Mouse (Mus musculus) lung, postnatal 14 days (tissue): ENCODE measurements at regions not wholly inside any gene's neighbourhood (a gene's known extent, or its start where the extent isn't known, plus 50 kb on each side); places are given as distances from the start of the nearest gene placed in this dataset.

ENCODE experiments used
- DNase-seq: peaks from one replicate; pipeline ENCODE4 v3.0.0; 2021

DNA sequence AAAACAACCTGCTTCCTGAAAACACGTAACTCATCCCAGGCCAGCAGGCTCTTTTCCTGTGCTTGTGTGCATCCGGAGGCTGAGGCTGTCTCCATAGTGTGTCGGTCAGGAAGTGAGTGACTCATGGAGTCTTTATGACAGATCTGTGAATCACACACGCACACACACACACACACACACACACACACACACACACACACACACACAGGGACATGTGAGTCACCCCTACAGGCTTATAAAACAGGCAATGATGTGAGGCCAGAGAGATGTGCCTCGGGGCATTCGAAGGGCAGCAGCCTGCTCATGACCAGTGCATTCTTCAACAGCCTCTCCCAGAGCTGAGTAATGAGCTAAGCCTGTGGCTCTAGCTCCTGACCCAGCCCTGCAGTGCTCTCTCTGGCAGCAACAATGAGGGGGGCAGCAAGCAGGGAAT lies 97.5 kb upstream of the Dlx2 start:
- peak; percentile 27 for DNase-seq

DNA sequence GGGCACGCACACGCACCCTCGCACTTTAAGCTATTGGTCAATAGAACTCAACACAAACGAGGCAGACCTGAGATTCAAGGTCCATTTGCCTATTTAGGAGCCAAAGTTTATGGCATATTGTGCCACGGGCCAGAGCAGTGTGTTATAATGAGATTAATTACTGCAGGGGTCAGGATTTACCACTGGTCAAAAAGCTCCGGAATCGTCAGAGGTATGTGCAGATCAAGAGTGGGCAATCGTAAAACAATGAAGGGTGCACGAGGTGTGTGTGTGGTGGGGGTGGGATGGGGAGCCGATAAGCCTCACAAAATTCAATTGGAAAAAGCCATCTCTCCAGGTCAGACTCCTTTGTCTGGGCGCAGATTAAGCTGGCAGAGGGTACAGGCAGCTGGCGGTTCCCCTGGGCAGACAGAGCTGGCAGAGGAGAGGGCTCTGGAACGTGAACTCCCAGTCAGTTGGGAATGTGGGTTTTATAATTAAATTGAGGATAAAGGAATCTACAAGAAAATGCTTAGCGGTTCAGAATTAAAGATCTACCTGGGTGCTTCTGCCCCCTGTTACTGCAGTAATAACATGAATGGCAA lies 97.4 kb upstream of the Itga6 start:
- no peak for DNase-seq

DNA sequence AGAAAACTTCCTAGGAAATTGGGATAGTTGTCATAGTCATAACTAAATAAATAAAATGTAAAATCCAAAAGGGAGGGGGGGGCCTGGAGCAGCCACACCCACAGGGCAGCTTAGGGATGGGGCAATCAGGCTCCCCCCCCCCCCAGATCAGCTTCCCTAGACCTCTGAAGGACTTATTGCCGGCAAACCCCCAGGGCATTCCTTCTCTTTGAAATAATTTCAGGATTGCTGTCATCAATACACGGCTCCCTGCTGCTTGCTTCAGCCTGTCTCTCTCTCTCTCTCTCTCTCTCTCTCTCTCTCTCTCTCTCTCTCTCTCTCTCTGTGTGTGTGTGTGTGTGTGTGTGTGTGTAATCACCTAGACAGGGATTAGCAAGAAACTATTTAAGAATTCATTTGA lies 93.8 kb upstream of the Itga6 start:
- no peak for DNase-seq

DNA sequence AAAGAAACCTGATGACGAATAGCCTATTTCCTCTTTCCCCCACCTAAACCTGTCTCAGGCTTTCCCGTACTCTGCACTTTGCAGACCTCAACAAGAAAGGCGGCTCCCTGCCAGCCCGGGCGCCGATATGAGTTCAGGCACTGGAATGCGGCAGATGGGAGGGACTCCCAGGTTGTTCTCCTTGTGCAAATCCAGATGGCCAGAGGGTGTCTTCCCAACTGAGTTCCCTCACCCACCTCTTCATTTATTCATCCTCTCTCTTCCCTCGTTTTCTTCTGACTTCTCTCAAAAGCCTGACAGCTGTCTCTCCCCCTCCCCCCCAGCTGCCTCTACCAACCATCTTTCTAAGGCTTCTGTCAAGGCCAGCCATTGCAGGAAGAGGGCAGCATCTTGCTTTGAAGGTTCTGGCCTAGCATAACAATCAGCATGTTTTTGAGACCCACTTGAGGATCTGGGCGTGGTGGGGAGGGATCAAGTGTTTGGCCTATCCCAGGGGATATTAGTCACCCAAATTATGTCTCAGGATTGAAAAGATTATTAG lies 93.1 kb upstream of the Itga6 start:
- DNase-seq, result peak; percentile 26

DNA sequence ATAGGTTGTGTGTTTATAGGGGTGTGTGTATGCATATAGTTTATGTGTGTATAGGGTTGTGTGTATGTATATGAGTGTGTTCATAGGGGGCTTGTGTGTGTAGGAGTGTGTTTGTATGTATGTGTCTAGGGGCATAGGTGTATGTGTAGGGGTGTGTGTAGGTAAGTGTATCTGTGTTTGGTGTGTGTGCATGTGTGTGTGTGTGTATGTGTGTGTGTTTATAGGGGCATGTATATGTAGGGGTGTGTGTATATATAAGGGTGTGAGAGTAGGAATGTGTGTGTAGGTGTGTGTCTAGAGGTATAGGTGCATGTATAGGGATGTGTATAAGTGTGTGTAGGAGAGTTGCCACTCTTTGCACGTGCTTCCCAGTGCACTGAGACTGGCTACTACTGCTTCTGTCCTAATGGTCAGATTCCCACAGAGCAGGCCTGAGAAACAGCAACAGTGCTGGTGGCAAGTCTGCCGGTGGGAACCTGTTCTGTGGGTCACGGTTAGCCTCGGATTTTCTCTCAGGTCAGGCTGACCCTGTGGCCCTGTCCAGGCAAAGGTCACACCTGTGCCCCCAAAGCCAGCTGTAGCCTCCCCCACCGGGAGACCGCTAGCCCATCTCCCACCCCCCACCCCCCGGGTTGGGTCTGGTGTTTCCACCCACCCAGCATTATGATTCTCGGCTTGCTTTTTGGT lies 90.5 kb upstream of the Itga6 start:
- DNase-seq, result no peak

DNA sequence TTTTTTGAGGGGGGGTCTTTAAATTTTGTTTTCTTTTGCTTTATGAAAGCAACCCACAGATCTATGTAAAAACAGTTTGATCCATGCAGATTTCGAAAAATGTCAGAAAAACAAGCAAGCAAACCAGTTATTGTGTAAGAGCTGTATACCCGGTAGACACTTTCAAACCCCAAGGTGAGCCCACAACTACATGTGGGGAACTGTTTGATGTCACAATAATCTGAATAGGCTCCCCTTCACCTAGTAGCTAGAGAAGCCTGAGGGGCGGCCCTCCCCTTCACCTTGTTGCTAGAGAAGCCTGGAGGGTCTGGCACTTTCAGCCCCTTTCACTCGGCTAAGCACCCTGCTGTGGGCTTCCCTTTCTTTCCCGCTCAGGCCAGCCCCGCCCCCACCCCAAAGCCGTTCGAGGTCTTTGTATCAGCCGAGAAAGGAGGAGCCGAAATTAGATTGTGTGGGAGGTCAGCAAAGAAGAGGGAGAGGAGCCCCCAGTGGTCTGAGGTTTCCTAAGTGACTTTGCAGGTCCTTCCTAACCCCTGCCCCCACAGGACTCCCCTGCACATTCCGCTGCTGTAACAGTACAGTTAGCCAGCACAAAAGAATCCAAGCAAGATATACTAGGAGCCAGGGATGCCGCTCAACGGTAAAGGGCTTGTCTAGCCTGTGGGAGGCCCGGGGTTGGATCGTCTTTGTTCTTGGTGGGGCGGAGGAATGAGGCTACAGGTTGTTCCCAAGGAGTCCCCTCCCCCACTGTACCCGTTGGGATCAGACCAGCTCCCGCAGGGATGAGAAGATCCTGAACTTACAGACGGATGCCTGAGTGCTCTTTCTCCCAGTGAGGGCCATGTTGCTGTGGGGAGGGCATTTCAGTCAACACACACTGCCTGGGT lies 89.7 kb upstream of the Itga6 start:
- DNase-seq, result no peak

DNA sequence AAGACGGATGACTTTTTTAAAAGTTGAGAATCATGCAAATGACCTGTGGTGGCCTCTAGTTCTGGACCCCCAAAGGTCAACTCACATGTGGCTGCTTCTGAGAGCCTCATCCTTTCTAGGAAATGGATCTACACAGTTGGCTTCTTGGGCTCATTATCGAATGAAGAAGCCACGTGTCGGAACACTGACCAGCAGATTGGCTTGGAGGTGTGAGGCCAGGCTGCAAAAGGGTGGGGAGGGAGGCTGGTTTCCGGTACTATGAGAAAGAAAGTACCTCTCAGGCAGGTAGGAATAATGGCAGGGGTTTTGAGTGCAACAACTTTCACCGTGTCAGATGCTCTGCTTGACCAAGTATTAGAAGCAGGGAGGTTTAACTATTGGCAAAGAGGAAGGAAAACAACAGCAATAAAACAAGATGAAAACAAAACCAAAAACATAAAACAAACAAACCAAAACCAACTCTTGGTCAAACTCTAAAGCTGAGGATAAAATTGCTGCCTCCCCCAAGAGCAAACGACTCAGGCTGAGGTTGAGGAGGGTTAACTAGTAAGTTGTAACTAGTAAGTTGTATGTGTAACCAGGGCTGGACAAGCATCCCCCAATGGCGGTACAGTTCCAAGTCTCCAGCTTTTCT lies 88.7 kb upstream of the Itga6 start:
- no peak for DNase-seq

DNA sequence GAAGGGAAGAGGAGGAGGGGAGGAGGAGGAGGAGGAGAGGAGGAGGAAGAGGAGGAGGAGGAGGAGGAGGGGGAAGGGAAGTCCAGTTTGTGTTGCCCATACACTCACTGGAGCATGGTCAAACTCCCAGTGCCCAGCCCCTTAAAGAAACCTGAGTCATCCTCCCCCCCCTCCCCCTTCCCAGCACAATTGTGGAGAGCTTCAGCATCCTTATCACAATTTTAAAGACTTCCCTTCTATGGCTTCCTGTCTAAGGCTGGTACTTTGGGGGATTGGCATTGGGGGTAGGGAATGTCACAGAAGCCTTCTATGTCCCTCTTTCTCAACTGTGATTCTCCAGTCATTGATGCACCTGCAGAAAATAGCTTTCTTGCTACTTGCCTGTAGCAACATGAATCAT lies 84.0 kb upstream of the Itga6 start:
- no peak for DNase-seq

DNA sequence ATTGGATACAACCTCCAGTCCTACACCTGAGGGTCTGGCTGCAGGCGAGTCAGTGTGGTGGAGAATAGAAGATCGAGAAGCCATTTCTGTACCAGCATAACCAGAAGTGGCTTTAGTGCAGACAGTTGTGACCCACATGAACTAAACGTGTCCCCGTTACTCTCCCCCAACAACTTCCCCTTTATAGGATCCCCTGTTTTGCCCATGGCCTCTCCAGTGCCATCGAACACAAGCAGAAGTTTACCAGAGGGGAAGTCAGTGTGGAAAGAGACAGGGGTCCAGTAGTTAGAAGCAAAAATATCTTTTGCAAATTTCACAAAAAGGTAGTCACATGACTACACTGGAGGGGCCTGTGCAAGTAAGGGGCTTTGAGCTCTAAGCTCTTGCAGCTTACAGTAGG lies 83.4 kb upstream of the Itga6 start:
- DNase-seq, result no peak

DNA sequence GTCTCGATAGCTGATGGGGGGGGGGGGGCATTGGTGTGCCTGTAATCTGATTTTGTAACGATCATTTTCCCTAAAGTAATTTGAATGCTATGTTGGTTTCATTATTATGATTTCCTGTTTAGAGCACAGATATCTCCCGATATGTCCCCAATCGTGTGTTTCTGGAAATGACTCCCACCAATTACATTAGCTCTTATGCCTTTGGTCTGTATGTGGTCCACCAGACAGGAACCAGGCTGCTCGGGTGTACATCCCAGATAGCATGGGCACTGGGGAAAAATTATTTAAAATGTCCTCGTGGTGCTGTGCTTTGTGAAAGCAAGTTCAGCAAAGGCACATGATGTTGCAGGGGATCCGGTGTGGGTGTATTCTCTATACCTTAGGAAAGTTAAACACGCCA lies 82.0 kb upstream of the Itga6 start:
- no peak for DNase-seq

DNA sequence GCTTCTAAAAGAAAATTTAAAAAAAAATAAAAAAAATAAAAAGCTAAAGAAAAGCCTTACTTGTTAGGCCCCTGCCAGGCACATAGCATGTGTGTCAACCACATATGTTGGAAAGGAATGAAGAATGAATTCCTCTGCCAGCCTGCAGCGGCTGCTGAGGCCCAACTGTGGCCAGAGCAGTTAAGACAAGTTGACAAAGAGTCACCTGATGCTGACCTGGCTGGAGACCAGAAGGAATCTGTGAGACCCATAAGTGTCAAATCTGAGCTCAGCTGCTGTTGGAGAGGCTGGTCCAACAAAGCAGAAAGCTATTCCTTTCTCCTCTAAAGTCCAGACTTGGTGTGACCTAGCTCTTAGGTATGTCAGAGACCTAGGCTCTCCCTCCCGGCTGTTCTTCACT lies 78.5 kb upstream of the Itga6 start:
- DNase-seq, result no peak

DNA sequence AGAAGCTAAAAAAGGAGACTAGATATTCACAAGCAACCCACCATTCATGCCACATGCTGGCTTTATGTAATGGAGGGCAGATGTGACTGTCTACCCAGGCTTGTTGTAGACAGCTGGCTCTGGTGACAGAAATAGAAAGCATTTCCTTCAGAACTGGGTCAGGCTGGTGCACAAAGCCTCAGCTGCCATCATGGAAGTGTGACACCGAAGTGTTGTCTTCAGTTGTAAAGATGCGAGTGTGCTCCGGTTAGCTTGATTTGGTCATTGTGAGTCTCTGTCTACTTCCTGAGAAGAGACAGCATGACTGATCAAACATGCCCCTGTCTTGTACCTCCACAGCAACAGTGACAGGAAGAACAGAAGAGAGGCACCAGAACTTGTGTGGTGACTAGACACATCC lies 77.7 kb upstream of the Itga6 start:
- no peak for DNase-seq

DNA sequence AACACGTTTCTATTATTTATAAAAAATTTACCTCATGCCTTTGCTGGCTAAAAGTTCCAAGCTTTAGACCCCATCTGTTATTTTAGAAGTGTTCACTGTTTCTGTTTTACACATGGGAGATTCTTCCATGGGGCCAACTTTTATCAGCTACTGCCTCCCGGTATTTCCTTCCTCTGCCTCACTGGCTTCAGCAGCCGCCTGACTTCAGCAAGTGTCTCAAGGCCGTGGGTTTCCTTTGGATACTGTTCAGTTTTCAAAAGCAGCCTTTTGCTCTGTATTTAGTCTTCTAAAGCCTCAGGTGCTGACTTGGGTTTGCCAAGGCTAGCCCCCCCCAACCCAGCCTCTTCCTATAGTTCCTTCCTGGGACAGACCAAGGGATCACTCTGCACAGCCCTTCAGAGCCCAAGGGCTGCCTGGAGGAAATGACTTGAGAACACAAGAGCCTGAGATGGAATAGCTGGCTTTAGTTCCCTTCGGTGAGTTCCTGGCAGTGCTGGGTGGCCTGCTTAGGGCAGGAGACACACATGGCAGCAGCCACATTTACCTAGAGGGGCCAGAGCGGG lies 75.1 kb upstream of the Itga6 start:
- DNase-seq, result no peak

DNA sequence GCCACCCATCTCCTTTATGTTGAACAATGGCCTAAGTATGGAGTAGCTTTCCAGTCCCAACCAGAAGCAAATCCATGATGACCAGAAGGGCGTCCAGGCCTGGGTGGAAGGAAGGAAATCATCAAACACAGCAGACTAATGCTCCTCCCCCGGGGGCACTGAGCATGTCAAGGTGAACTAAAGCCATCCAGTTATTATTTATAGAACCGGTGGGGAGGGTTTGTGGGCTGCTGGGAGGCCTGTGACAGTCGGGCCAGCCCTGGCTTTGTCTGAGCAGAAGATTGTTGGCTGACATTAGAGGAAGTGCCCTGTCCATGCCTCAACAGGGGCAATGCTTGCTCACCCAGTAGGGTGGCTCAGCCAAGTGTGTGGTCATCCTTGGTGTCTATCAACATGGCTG lies 74.5 kb upstream of the Itga6 start:
- no peak for DNase-seq

DNA sequence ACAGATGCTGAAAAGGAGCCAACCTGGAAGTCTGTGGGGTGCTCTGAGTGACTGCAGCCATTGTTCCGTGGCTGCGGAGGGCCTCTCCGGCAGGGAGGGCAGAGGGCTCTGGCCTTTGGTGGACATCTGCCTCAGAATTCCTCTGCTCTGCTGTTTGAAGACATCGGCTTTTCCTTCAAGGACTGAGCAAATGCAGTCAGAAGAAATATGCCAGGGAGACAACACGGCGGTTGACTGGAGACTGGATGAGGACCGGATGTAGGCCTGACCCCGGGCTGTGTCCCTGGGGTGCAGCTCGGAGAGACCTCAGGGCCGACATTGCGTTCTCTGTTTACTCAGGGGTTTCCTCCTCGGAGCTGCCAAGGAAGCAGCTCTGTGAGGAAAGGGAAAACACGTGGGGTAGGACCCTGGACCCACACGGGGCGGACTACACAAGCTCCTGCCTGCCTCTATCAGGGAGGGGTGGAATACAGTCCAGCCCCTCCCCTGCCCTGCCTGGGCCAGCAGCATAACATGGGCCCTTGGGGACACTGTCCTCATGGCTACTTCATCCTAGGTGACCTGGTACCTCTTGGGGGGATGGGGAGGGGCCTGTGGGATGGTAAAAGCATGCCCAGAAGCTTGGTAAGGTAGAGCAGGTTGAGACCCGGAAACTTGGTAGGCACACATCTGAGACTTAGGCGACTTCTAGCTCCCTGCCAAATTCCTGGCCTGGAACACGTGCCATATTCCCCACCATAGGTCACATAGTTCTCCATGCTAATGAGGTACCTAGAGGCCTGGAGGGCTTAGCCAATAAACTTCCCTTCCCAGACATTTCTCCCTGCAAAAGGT lies 72.1 kb upstream of the Itga6 start:
- DNase-seq, result peak; percentile 58

DNA sequence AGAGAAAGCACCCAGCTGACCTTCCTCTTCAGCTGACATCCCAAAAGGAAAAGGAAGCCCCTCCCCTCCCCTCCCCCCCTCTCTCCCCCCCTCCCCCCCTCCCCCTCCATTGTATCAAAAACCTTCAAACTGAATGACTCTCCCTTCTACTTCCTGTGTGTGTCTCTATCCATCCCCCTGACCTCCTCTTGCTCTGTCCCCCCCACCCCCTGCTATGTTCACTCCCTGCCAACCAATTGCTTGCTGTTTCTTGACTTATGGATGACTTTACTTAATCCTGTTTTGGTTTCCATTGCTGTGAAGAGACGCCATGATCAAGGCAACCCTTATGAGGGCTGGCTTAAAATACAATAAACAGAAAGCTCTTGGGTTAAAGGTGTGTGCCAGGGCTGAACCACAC lies 64.7 kb upstream of the Itga6 start:
- no peak for DNase-seq

DNA sequence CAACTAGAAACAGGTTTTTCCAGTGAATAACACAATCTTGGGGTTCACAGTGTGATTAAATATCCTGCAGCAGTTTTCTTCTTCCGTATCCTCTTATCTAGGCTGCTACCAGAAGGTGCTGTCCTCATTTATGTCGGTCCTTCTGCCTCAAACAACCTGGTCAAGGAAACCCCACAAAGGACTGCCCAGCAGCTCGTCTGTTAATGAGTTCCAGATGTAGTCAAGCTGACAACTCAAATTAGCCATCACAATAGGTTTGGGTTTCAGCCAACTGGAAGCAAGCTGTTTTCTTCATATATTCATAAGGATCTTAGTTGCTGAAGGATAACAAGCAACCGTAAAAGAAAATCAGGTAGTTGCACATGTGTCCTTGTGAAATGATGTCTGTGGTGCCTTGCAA lies 64.3 kb upstream of the Itga6 start:
- DNase-seq, result no peak

DNA sequence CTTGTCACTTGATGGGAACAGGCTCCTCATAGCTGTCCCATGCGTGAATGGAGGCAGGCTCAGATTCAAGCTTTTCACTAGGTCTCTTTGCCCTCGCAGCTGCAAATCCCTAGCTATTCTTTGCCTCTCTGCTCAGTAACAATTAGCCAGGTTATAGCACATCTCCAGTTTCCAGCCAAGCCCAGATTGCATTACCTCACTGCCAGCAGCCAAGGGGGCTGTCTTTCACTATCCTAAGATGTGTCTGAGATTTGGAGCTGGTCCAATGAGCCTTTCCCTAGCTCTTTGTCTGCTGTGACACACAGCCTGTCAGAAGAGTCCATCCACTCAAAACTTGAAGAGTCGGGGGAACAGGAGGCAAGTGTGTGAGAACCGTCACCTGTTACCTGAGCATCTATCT lies 62.0 kb upstream of the Itga6 start:
- no peak for DNase-seq

DNA sequence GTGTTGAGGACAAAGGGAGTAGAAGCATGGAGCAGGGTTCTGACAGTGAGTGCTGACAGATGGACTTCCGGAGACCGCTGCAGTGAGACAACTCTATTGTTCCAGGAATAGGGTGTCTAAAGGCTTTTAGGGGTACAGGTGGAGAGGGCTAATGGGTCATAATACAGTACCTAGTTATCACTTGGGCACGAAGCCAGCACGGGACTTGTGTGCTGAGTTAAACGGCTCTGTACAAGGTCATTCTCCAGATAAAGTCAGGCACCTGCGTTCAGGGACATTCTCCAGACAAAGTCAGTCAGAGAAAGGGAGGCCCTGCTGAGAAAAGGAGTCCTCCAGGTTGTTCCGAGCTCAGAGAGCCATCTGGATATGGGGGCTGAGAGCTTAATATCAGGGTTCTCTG lies 60.2 kb upstream of the Itga6 start:
- DNase-seq, result no peak

DNA sequence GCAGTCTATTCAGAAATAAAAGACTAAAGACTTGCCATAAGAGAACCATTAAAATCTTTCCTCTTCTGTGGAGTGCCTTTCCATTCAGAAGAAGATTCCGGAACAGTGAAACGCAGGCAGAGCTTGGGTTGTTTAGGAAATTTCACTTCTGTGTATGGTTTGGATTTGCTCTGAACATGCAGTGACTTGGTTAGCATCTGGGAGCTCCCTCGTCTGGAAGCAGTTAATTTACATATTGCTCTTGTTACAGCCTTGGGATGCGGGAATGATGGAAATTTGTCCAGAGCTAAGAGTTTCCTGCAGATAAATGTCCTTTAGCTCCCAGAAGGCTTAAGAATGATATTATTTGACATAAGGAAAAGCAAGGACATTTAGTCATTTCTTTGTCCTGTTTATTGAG lies 56.4 kb upstream of the Itga6 start:
- no peak for DNase-seq

DNA sequence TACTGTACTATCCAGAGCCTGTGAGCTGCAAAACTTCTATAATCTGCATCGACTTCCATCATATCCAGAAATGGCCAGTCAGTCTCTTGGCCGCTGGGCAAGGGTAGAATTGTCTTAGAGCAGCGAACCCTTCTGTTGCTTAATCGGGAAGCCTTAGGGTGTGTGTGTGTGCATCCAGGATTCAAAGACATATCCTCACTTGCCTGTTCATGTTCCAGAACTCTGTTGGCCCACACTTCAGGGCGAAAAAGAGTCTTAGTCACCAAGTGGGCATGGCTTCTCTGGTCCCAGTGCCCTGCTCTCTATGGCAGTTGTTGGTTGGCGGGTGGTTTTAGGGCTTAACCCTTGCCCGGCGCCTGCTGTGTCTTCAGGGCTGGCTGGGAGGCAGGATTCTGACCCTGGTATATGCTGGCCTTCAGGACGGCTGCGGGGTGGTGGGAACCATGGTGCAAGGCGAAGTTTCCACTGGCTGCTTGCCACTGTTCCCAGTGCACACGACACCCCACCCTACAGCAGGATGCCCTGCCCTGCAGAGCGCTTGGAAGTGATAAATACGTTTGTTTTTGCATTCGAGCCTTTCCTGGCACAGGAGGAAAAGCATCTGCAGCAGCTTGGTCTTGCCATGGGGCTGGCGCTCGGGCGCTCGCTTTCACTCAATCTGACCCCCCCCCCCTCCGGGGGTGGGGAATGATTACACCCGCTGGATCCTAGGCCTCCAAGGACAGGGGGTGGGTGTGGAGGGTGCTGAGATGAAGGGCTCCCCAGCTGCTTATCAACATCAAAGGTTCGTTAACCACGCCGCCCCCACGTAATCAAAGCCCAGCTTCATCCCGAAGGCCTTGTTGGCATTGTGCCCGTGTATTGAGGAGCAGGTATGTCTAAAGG lies 54.9 kb upstream of the Itga6 start:
- DNase-seq, result peak; percentile 81
